Mouse (Mus musculus) gastrocnemius, adult 18-20 months (tissue): ENCODE results near the gene Sox1. TPM values are rescaled to one million over a fixed set of nuclear protein-coding genes. Genes with fewer than 3 reads are reported as not detected.

Experiments
- DNase-seq: peaks from one replicate; pipeline ENCODE4 v3.0.0; 2021; ENCODE audit warnings: low spot score
- long read RNA-seq, 2 experiments: library from polyadenylated mRNA; stranded (forward); transcript quantifications; one replicate each; pipeline ENCODE4 v2.0.0; 2021
- total RNA-seq, 2 experiments: library from RNA; stranded (reverse); gene quantifications; 2 replicates each; pipeline ENCODE4 v1.2.3; 2021

Sox1 gene
- not detected for total RNA-seq
- long read RNA-seq, experiment 1 = 0 reads
- long read RNA-seq, experiment 2 = 0 reads

- no peak for DNase-seq
These were observed at the start of gene Sox1 for GRCm38 (mm10) chr8:12395071-12396031. Gene Sox1, plus strand, starts transcription at chr8:12395295.

GRCm38 (mm10) chr8:12345881-12346280, 49.2 kb upstream of the Sox1 start:
- DNase-seq = no peak

- DNase-seq = no peak
These were observed 48.2 kb upstream of the Sox1 start for GRCm38 (mm10) chr8:12346870-12347269.

GRCm38 (mm10) chr8:12348306-12348705, 46.8 kb upstream of the Sox1 start:
- no peak for DNase-seq

GRCm38 (mm10) chr8:12349591-12349990, 45.5 kb upstream of the Sox1 start:
- no peak for DNase-seq

GRCm38 (mm10) chr8:12351121-12351520, 44.0 kb upstream of the Sox1 start:
- DNase-seq = no peak

GRCm38 (mm10) chr8:12354406-12355025, 40.6 kb upstream of the Sox1 start:
- DNase-seq = no peak

GRCm38 (mm10) chr8:12368161-12368560, 26.9 kb upstream of the Sox1 start:
- DNase-seq = no peak

GRCm38 (mm10) chr8:12368856-12369255, 26.2 kb upstream of the Sox1 start:
- no peak for DNase-seq

GRCm38 (mm10) chr8:12381111-12381510, 14.0 kb upstream of the Sox1 start:
- DNase-seq = no peak

- DNase-seq = no peak
These were observed 12.2 kb upstream of the Sox1 start for GRCm38 (mm10) chr8:12382707-12383561.

GRCm38 (mm10) chr8:12383979-12384890, 10.9 kb upstream of the Sox1 start:
- no peak for DNase-seq

- no peak for DNase-seq
These were observed 10.0 kb upstream of the Sox1 start for GRCm38 (mm10) chr8:12384996-12385685.

GRCm38 (mm10) chr8:12385686-12386488, 9.2 kb upstream of the Sox1 start:
- no peak for DNase-seq

GRCm38 (mm10) chr8:12386530-12387222, 8.4 kb upstream of the Sox1 start:
- no peak for DNase-seq

- DNase-seq = no peak
These were observed 7.8 kb upstream of the Sox1 start for GRCm38 (mm10) chr8:12387223-12387860.

- DNase-seq = no peak
These were observed 7.2 kb upstream of the Sox1 start for GRCm38 (mm10) chr8:12387901-12388300.
